Mouse (Mus musculus): ENCODE results near the gene Rac1. TPM values are rescaled to one million over a fixed set of nuclear protein-coding genes. Genes with fewer than 3 reads are reported as not detected.
"Not testable (repeated sequence)": the region's sequence is repeated elsewhere in the genome, so short reads cannot be mapped to it uniquely, and the experiment has no call there.

The Rac1 gene
- polyA plus RNA-seq, 1 experiment from 2014 or later, result 346 TPM

- Histone ChIP-seq H3K4me3 (peak overlapping the region; percentile 63), H3K27ac (peak overlapping the region; percentile 91)
- peak; percentile 23 for DNase-seq (ENCODE audit: extremely low spot score, low spot score)
Observed at GRCm38 (mm10) chr5:143548922-143549321, 21.1 kb upstream of the Rac1 start.

GRCm38 (mm10) chr5:143548401-143548846 lies 20.6 kb upstream of the Rac1 start:
- H3K27me3 ChIP-seq (ENCODE audit: poor library complexity, severe bottlenecking), result no peaks in the 10 kb centered on the region
- H3K36me3 ChIP-seq (replicated peaks), result peaks cover 16% of the 10 kb centered on the region
- peaks cover 31% of the 10 kb centered on the region for H3K4me1 ChIP-seq
- peak overlapping the region; percentile 91 for H3K27ac ChIP-seq
- WGBS, result under 1% methylated on average over 37 of the region's 37 CpGs
- H3K9me3 ChIP-seq, result no peaks in the 10 kb centered on the region
- DNase-seq (ENCODE audit: extremely low spot score, low spot score), result peak; percentile 98
- H3K4me3 ChIP-seq, result peak overlapping the region; percentile 63

More at GRCm38 (mm10) chr5:143548922-143549321, 21.1 kb upstream of the Rac1 start:
- Histone ChIP-seq H3K4me1 (peaks cover 31% of the 10 kb centered on the region), H3K36me3 (replicated peaks) (peaks cover 18% of the 10 kb centered on the region)
- not testable (repeated sequence) for H3K9me3 ChIP-seq; H3K27me3 ChIP-seq (ENCODE audit: poor library complexity, severe bottlenecking)
- WGBS, result under 1% methylated on average over 24 of the region's 28 CpGs

- peak overlapping the region; percentile 91 for H3K27ac ChIP-seq
- H3K4me3 ChIP-seq, result peak overlapping the region; percentile 63
- H3K9me3 ChIP-seq, result no peaks in the 10 kb centered on the region
- no peak for DNase-seq (ENCODE audit: extremely low spot score, low spot score)
- 65% methylated on average over 10 of the region's 10 CpGs for WGBS
- H3K27me3 ChIP-seq (ENCODE audit: poor library complexity, severe bottlenecking), result no peaks in the 10 kb centered on the region
- H3K4me1 ChIP-seq, result peaks cover 31% of the 10 kb centered on the region
- H3K36me3 ChIP-seq (replicated peaks), result peaks cover 16% of the 10 kb centered on the region
Observed at GRCm38 (mm10) chr5:143547866-143548265, 20.0 kb upstream of the Rac1 start.

- H3K4me1 ChIP-seq, result peaks cover 31% of the 10 kb centered on the region
- peak; percentile 78 for DNase-seq (ENCODE audit: extremely low spot score, low spot score)
- 10% methylated on average over 11 of the region's 11 CpGs for WGBS
Observed at GRCm38 (mm10) chr5:143547384-143547783, 19.5 kb upstream of the Rac1 start.

GRCm38 (mm10) chr5:143539111-143539510 lies 11.3 kb upstream of the Rac1 start:
- no peak for DNase-seq (ENCODE audit: extremely low spot score, low spot score)
- H3K36me3 ChIP-seq (replicated peaks), result no peaks in the 10 kb centered on the region
- H3K27ac ChIP-seq, result no peak overlapping the region
- H3K9me3 ChIP-seq, result no peaks in the 10 kb centered on the region
- WGBS, result 89% methylated on average over 8 of the region's 8 CpGs
- no peaks in the 10 kb centered on the region for H3K4me1 ChIP-seq
- no peak overlapping the region for H3K4me3 ChIP-seq
- H3K27me3 ChIP-seq (ENCODE audit: poor library complexity, severe bottlenecking), result no peaks in the 10 kb centered on the region

More at GRCm38 (mm10) chr5:143547384-143547783, 19.5 kb upstream of the Rac1 start:
- Histone ChIP-seq H3K9me3 (no peaks in the 10 kb centered on the region), H3K27me3 (ENCODE audit: poor library complexity, severe bottlenecking) (no peaks in the 10 kb centered on the region), H3K4me3 (no peak overlapping the region), H3K36me3 (replicated peaks) (peaks cover 12% of the 10 kb centered on the region), H3K27ac (no peak overlapping the region)

GRCm38 (mm10) chr5:143537022-143537421 lies 9.2 kb upstream of the Rac1 start:
- no peaks in the 10 kb centered on the region for H3K27me3 ChIP-seq (ENCODE audit: poor library complexity, severe bottlenecking)
- 46% methylated on average over 2 of the region's 2 CpGs for WGBS
- H3K9me3 ChIP-seq, result no peaks in the 10 kb centered on the region
- DNase-seq (ENCODE audit: extremely low spot score, low spot score), result no peak
- H3K4me1 ChIP-seq, result no peaks in the 10 kb centered on the region
- no peaks in the 10 kb centered on the region for H3K36me3 ChIP-seq (replicated peaks)
- no peak overlapping the region for H3K4me3 ChIP-seq
- no peak overlapping the region for H3K27ac ChIP-seq

- DNase-seq (ENCODE audit: extremely low spot score, low spot score), result no peak
- Histone ChIP-seq H3K27me3 (ENCODE audit: poor library complexity, severe bottlenecking) (no peaks in the 10 kb centered on the region), H3K27ac (no peak overlapping the region), H3K4me3 (no peak overlapping the region), H3K4me1 (no peaks in the 10 kb centered on the region), H3K9me3 (no peaks in the 10 kb centered on the region), H3K36me3 (replicated peaks) (no peaks in the 10 kb centered on the region)
- 92% methylated on average over 4 of the region's 4 CpGs for WGBS
Observed at GRCm38 (mm10) chr5:143534922-143535321, 7.1 kb upstream of the Rac1 start.

- 67% methylated on average over 7 of the region's 7 CpGs for WGBS
- Histone ChIP-seq H3K9me3 (no peaks in the 10 kb centered on the region), H3K27ac (no peak overlapping the region), H3K4me3 (no peak overlapping the region), H3K27me3 (ENCODE audit: poor library complexity, severe bottlenecking) (no peaks in the 10 kb centered on the region), H3K4me1 (peaks cover 19% of the 10 kb centered on the region), H3K36me3 (replicated peaks) (0 out of 2 replicates have a peak, but pooled peaks cover 2% of the 10 kb centered on the region)
- DNase-seq (ENCODE audit: extremely low spot score, low spot score), result no peak
Observed at GRCm38 (mm10) chr5:143530715-143531114, 2.9 kb upstream of the Rac1 start.

- 13% methylated on average over 7 of the region's 7 CpGs for WGBS
Observed at GRCm38 (mm10) chr5:143528308-143528683, 460 bp upstream of the Rac1 start.

GRCm38 (mm10) chr5:143526698-143527331 lies 1.0 kb downstream of the Rac1 start:
- WGBS, result 15% methylated on average over 28 of the region's 28 CpGs

More at GRCm38 (mm10) chr5:143528308-143528683, 460 bp upstream of the Rac1 start:
- DNase-seq (ENCODE audit: extremely low spot score, low spot score), result no peak
- Histone ChIP-seq H3K27ac (peak overlapping the region; percentile 99), H3K27me3 (ENCODE audit: poor library complexity, severe bottlenecking) (no peaks in the 10 kb centered on the region), H3K4me3 (peak overlapping the region; percentile 99), H3K4me1 (peaks cover 35% of the 10 kb centered on the region), H3K9me3 (no peaks in the 10 kb centered on the region), H3K36me3 (replicated peaks) (peaks cover 19% of the 10 kb centered on the region)

GRCm38 (mm10) chr5:143525454-143526225 lies 2.2 kb downstream of the Rac1 start:
- H3K27ac ChIP-seq, result no peak overlapping the region
- H3K9me3 ChIP-seq, result no peaks in the 10 kb centered on the region
- WGBS, result 80% methylated on average over 7 of the region's 7 CpGs
- no peaks in the 10 kb centered on the region for H3K27me3 ChIP-seq (ENCODE audit: poor library complexity, severe bottlenecking)
- H3K4me1 ChIP-seq, result peaks cover 35% of the 10 kb centered on the region
- no peak for DNase-seq (ENCODE audit: extremely low spot score, low spot score)
- H3K4me3 ChIP-seq, result peak overlapping the region; percentile 99
- peaks cover 21% of the 10 kb centered on the region for H3K36me3 ChIP-seq (replicated peaks)

More at GRCm38 (mm10) chr5:143526698-143527331, 1.0 kb downstream of the Rac1 start:
- Histone ChIP-seq H3K4me1 (peaks cover 35% of the 10 kb centered on the region), H3K27me3 (ENCODE audit: poor library complexity, severe bottlenecking) (no peaks in the 10 kb centered on the region), H3K36me3 (replicated peaks) (peaks cover 19% of the 10 kb centered on the region), H3K27ac (peak overlapping the region; percentile 99), H3K9me3 (no peaks in the 10 kb centered on the region), H3K4me3 (peak overlapping the region; percentile 99)
- peak; percentile 28 for DNase-seq (ENCODE audit: extremely low spot score, low spot score)

GRCm38 (mm10) chr5:143522882-143523281 lies 5.0 kb downstream of the Rac1 start:
- Histone ChIP-seq H3K4me3 (no peak overlapping the region), H3K9me3 (no peaks in the 10 kb centered on the region), H3K4me1 (peaks cover 29% of the 10 kb centered on the region), H3K36me3 (replicated peaks) (peaks cover 32% of the 10 kb centered on the region), H3K27me3 (ENCODE audit: poor library complexity, severe bottlenecking) (no peaks in the 10 kb centered on the region), H3K27ac (no peak overlapping the region)
- 92% methylated on average over 3 of the region's 3 CpGs for WGBS
- DNase-seq (ENCODE audit: extremely low spot score, low spot score), result no peak

GRCm38 (mm10) chr5:143520415-143520814 lies 7.4 kb downstream of the Rac1 start:
- 85% methylated on average over 2 of the region's 2 CpGs for WGBS
- Histone ChIP-seq H3K4me1 (peaks cover 13% of the 10 kb centered on the region), H3K4me3 (no peak overlapping the region), H3K27ac (no peak overlapping the region), H3K27me3 (ENCODE audit: poor library complexity, severe bottlenecking) (no peaks in the 10 kb centered on the region), H3K36me3 (replicated peaks) (peaks cover 50% of the 10 kb centered on the region), H3K9me3 (no peaks in the 10 kb centered on the region)
- no peak for DNase-seq (ENCODE audit: extremely low spot score, low spot score)

All from forebrain, embryonic 10.5 days (tissue).